Mouse (Mus musculus) E14TG2a.4 (cell line): ENCODE data around the gene Zfp385b.

Experiments used
- CTCF ChIP-seq: conservative IDR thresholded peaks from 2 replicates; pipeline ENCODE4 v1.5.1; 2014; ENCODE audit warnings: low read length
- NANOG ChIP-seq: IDR thresholded peaks from 2 replicates; pipeline ENCODE4 v1.6.1; 2014; ENCODE audit warnings: borderline replicate concordance, low read length, mixed read lengths
- POU5F1 ChIP-seq: IDR thresholded peaks from 2 replicates; pipeline ENCODE4 v1.6.1; 2014; ENCODE audit warnings: low read length, borderline replicate concordance

DNA sequence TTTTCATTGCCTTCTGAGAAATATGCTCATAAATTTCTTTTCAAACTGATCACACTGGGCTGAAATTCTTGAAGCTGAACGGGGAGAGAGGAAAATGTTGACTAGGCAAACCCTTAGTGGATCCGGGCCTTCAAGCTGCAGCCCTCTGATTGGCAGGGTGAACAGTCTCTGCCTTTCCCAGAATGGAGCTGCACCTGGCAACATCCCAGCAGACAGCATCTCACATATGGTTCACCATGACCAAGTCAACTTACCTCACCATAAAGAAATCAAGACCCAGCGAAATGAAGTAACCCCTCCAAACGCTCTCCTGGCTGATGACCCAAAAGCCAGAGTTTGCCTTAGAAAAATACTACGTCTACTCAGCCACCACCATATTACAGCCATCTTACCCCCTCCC lies 8.7 kb downstream of the Zfp385b start:
- TF ChIP-seq NANOG = no peak
- TF ChIP-seq CTCF = no peak
- TF ChIP-seq POU5F1 = no peak
